Mouse (Mus musculus) skeletal muscle tissue, adult 2 months (tissue): ENCODE measurements around the gene Unc45b.
A peak's percentile ranks its signal among the peaks of the same experiment; 100 is the strongest.

Source experiments
- DNase-seq: peaks from one replicate; pipeline ENCODE4 v3.0.0-alpha.2; 2012; ENCODE audit warnings: low read depth, low spot score

The Unc45b gene

DNA sequence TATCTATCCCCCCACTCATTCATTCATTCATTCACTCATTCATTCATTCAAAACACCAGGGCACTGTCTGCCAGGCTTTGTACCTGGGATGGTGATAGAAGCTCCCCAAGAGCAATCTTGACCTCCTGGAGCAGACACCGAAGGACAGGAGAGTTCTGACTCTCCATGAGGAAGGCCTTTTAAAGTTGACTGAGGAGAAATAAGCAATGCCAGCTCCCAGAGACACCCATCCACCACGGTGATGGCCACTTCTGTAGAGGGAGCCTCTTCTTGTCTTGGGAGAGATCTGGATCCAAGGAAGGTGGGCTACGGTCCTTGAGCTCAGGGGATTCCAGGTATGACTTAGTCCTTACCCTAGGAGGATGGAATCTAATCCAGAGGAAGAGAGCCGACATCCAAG, at the start of gene Unc45b:
Gene Unc45b (plus strand): TSS at position 301 of the 400 bp plus-strand sequence.
- no peak for DNase-seq

DNA sequence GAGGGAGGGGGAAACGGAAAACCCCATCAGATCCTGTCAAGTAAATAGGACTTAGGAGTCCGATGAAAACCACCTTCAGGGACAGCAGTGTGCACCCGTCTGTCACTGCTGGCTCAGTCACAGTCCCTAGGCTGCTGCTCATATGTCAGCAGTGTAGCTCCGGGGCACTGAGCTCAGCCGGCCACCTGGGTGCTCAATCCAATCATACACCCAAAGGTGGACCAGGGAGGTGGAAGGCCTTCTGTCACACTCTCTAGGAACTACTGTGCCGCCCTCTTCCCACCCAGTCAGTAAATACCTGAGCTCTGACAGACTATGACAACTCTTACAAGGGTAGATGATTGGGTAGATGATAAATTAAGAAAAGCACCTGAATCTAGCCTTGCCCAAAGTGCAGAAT, 49.6 kb upstream of the Unc45b start:
- DNase-seq: no peak

DNA sequence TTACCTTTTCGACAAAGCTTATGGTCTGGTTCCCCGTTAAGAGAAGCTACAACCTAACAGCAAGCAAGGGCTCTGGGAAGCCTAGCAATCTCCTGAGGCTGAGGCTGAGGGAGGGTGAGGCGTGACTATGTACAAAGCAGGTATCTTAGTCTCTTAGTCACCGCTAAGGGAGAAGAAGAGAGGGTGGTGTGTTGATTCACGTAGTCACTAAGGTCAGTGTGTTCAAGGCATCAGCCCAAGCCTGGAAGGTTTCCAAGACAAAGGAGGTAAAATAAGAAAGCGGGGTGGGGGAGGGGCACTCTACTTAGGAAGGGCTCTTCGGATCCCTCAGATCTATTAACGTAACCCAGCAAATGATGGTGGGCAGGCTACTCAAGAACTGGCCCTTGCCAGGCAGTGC, 48.8 kb upstream of the Unc45b start:
- DNase-seq: peak; percentile 42

DNA sequence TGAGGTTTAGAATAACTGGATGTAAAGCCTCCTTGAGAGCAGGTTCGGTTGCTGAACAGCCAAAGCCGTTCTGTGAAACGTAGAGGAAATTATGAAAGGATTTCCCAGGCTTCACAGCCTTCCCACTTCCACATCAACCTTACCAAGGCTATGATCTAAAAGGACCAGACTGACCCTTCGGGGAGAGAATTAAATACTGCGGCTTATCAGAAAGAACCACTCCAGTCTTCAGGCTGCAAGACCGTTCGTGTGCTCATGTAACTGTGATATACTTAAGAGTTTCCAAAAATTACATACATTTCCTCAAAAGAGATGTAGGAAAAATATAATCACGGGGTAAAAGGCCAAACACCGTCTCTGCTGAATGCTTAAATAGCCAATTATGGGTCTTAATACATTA, 47.7 kb upstream of the Unc45b start:
- no peak for DNase-seq

DNA sequence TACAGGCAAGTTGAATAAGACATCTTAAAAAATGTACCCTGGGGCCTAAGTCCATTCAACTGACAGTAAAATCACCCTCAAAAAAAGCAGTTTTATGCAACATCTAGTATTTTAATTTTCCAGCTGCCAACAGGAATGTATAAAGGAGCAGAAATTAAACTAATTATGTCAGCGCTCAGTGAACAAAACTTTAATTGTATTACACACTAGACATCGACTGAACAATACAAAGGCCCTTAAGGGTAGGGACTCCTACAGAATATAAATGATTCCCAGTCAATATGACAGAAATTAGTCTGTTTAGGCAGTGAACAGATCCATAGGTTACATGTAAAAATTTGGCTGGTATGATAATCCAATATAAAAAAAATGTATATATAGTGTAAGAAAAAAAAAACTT, 47.3 kb upstream of the Unc45b start:
- no peak for DNase-seq

DNA sequence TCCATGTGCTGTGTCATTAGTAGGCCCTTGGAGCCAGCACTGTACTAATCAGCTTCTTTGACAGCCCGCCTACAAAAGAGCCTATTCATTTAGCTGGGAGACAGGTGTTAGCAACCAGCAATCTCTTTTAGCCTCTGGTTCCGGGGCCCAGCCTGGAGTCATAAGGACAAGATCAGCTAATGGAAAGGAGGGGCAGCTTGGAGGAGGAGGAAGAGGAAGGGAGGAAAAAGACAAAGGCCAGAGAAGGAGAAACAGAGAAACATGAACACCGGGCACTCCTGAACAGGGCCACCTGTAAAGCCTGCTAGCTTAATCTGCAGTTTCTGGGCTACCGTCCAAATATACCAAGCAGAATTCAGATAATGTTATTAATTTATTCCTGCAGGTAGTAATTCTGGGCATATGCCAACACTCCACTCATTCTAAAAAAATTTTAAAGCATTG, 46.8 kb upstream of the Unc45b start:
- DNase-seq: no peak

DNA sequence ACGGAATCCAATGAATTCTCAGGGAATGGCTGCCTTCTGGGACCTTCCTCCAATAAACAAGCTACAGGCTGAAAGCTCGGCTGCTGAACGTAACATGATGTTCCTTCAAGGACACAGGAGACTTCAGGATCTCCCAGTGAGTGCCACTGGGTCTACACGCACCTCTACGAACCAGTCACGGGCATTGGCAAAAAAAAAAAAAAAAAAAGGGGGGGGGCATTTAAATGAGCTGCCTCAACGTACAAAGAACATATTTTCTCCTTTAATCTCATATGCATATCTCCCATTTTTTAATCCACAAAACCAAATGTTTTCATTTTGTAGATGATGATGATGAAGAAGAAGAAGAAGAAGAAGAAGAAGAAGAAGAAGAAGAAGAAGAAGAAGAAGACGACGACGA, 44.4 kb upstream of the Unc45b start:
- DNase-seq: no peak

DNA sequence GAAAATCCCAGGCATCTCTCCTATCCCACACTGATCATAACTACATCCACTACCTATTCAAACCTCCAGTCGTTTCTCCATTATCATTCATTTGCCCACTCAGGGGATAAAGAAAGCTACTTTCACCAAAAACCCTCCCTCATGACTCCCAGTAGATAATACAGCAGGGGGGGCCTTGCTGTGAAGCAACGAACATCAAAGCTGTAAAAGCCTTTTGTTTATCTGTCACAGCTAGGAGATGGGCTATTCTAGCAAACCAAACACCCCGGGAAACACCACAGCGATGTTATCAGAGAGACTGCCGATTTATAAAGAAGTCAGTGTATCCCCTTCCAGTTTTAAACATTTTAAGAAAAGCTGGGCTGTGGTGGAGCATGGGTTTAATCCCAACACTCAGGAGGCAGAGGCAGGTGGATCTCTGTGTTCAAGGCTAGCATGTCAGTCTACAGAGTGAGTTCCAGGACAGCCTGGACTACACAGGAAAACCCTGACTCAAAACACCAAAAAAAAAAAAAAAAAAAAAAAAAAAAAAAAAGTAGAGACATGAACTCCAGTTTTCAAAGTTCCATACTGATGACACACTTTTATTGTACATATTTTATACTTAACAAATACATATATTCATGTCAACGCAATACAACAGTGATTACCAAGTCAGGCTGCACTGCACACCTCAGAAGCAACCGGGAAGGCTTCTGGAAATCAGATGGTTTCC, 43.3 kb upstream of the Unc45b start:
- no peak for DNase-seq

DNA sequence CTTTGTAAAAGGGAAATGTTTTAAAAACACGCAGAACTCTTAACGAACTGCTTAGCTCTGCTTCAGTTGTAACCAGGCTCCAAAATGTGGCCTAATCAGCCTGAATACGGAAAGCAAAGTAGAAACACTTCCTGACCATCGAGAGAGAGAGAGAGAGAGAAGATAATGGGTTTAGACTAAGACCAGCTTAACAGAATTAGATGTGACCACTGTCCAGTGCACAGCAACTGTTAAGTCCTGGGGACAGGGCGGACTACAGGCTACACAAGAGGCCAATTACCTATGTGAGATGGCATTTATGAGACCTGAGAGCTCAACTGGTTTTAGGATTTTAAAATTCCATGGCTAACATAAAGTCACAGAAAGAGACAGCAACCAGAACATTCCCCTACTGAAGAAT, 42.4 kb upstream of the Unc45b start:
- DNase-seq: no peak

DNA sequence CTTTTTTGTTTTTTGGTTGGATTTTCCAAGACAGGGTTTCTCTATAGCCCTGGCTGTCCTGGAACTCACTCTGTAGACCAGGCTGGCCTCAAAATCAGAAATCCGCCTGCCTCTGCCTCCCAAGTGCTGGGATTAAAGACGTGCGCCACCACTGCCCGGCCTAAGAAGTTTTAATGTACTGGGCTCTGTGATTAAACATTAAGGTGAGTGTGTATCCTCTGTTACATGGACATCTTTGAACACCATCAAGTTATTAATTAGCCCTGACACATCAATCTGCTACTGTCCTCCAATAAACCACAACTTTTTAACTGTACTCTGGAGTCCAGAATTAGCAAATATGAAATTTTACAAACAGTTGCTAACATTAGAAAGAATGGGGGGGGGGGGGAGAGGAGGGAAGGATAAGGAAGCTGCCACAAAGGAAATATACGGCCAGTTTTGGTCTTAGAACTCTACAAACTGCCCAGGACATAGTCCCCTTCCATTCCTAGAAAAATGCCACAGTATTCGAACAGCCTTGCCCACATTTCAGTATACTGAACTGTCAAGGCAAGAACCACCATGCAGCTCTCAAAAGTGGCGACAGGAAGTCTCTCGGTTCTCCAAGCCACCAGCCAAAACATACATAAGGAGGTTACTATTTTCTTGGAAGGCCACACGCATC, 40.7 kb upstream of the Unc45b start:
- no peak for DNase-seq

DNA sequence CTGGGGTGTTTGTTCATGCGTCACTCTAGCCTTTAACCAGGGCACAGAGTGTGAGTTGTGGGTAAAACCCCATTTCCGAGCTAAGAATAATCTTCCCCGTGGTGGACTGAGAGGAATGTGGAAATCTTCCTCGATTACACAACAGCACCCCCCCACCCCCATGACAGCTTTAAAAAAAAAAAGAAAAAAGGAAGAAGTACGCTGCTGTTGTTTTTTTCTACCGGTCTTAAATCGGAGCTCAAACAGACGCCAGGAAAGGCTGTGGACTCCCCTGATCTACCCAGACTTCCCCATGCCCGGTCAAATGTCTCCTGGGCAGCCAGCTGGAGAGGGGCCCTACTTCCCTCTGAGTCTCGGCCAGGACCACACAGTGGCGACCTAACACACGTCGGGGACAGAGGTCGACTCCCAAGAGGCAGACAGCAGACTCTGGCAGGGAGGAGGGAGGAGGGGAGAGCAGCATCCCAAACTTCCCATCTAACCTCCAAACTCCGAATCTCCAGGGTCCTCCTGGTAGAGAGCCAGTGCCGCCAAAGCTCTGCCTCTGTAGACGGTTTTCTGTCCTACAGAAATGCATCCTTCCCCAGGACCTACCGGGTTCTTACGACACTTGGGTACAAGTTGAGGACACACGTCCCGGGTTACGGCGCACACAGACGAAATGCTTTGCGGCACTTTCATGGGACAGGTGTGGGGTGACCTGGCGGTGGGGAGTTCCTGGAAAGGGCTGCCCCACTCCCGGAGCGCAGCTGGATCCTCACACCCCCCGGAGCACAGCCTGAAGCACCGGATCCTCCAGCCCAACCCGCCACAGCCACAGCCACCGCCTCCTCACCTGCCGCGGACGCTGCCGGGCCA, 39.9 kb upstream of the Unc45b start:
- DNase-seq: peak; percentile 72

DNA sequence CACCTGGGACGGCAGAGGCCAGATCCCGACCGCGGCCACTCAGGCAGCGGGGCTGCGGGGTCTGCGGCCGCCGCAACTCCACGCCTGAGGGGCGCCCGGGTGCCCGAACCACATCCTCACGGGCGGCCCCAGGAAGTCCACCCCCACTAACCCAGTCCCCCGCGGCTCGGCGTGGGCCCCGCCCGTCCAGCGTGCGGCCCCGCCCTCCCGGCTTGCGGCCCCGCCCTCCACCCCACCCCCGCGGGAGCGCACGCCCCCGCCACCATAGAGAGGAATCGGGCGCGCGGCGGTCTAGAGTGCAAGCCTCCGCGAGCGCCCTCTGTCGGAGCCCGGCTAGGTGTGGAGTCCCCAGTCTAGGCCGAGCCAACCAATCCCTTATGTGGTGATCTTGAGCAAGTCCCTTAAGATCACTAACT, 39.3 kb upstream of the Unc45b start, which contains the start of gene Rffl:
Gene Rffl (minus strand): TSS at position 180 of the 416 bp plus-strand sequence.
- peak; percentile 86 for DNase-seq

DNA sequence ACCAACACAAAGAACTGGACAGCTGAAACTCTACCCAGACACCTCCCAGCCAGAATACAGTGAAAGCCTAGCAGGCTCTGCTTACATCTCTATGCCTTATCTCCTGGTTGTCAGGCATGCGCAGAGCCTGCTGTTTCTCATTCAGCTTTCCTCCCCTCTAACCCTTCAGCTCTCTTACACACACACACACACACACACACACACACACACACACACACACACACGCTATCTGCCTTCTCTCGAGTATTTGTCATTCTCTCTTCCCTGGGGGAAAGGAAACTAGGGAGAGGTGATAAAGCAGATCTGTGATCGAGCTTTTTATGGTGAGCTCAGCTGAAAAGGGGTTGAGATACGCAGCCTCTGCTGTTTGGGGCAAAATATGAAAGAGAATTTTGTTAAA, 35.4 kb upstream of the Unc45b start:
- no peak for DNase-seq

DNA sequence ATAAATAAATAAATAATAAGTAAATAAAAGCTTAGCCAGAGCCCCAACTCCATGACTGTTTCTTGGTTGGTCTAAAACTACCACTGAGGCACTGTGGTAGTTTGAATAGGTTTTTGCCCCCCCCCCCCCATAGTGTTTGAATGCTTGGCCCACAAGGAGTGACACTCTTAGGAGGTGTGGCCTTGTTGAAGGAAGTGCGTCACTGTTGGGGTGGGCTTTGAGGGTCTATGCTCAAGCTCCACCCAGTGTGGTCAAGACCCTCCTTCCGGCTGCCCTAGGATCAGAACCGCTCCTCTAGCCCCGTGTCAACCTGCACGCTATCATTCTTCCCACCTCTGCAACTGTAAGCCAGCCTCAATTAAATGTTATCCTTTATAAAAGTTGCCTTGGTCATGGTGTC, 34.7 kb upstream of the Unc45b start:
- DNase-seq: no peak

DNA sequence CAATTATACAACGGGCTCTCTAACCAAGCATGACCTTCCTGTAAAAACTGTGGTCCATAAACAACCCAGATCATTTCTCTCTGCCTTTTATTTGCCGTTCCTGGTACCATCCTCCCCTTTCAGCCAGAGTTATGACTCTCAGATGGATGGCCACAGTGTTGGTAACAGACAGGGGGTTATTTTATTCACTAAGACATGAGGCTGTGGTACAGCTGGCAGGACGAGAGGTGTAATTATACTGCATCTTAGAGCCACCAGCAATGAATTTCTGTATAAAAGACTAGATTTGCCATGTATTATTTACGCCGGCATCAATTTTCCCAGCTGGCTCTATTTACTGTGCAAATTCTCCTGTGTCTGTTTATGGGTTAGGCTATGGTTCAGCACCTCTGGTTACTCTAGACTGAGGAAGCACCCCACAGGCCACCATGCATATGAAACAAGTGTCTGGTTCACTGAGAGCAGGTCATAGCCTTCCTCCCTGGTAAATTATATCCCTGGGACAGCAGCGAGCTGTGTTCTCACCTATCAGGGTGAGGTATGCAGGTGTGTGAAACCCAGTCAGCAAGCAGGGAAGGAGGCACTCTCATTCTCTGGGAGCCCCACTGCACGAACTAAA, 32.5 kb upstream of the Unc45b start:
- DNase-seq: no peak

DNA sequence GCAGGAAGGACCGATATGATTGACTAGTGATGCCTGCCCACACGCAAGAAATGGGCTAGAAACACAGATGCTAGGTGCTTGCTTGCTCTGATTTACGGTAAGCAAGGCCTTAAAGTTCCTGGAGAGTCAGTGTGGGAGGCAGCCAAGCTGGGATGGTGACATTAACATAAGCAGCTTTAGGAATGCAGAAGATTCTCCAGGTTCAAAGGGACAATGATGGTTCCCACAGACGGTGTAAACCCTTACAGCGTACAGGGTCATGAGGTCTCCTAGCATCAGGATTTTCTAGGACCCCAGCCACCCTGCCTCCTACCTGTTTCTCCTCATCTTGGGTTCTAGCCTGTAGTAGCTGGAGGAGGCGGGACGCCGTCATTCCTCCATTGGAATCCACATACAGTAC, 27.2 kb upstream of the Unc45b start:
- DNase-seq: no peak

DNA sequence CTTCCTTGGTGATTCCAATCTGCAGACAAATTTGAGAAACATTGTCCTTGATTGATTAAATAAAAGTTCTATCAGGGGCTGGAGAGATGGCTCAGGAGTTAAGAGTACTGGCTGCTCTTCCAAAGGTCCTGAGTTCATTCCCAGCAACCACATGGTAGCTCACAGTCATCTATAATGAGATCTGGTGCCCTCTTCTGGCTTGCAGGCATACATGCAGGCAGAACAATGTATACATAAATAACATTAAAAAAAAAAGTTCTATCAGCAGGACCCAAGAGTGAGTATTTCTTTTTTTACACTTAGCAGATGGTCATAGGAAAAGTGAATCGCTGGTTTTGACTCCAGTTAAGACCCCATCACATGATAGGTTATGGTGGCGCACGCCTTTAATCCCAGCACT, 23.8 kb upstream of the Unc45b start:
- no peak for DNase-seq

DNA sequence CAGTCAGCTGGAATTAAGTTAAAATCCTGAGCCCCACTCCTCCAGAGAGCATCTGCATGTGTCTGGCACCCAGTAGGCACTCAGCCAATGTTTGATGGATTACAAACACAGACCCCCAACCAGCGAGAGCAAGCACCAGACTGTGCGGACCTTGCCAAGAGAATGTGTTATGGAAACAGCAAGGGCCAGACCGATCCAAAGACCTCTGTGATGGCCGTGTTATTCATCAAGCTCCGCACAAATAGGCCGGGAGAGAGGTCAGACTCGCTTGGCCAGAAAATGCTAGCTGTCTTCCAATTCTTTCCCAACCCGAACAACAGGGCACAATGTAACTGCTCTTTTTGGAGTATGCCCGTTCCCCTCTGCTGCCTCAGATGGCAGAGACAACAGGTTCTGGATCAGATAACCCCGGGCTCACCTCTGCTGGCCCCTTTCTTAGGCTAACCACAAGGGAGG, 21.8 kb upstream of the Unc45b start:
- no peak for DNase-seq

DNA sequence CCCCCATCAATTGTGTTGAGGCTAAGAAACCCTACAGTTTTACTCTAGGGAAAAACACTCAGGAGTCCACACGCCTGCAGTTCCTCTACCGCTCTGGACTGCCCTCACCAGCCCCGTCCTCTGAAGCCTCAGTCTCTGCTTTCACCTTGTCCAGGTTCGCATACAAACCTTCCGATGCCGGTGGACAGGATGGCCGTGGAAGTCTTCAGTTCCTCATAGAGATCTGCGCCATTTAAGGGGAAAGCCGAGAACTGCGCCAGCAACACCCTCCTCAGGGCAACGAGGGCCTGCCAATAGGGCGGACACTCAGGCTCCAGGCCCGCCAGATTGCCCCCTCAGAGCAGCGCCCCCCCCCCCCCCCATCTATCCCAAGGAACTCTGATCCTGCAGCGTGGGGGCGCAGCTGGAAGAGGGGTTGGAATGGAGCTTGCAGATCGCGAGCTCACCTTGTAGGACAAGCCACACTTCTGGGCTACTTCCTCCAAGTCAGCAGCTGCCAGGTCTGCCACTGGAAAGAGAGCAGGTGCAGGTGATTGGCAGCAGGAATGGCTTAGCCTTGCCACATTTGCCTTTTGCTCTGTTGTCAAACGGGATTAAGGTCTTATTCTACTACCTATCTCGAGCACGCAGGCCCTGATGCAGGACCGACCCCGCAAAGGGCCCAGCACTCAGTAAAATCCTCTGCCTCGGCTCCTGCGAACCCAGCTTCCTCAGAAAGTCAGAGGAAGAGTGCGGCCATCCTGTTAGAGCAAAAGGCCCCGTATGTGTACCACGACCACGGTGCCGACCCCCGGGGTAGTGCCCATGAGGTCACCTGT, 20.6 kb upstream of the Unc45b start:
- DNase-seq: no peak

DNA sequence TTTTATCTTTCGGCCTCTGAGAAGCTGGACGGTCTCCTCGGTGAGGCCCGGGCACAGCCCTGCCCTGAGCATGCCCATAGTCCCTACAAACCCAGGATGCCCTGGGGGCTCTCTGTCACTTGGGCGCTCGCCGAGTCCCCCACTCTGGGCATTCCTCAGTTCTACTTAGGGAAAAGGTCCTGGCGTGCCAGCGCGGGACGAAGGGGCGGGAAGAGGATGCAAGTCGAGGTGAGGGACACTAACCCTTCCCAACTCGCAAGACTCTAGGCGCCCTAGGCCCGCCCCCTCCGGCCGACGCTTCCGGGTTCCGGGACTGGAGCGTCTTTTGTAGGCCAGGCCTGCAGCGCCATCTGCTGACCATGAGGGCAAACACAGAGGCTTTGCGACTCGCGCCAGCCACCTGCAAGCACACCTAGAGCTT, 20.0 kb upstream of the Unc45b start, which contains the start of gene Rad51d:
Gene Rad51d (minus strand): TSS at position 273 of the 421 bp plus-strand sequence.
- peak; percentile 88 for DNase-seq

DNA sequence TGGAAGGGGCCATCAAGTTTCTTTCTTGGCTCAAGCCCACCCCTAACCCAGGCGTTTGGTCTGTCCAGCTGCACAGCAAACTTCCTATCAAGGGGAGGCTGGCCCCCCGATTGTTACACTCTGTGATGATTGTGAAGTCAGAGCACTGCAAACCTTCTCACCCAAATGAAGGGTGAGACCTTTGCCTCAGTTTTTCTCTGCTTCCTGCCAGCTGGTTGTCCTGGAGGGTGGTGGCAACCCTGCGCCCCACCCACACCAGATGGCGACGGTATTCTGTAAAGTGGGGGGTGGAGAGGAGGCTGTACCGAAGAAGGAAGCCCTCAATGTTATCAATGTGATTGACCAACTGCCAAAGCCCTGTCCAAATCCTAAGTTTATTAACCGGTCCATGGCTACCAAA, 18.4 kb upstream of the Unc45b start, which contains the start of gene Fndc8:
Gene Fndc8 (plus strand): TSS at position 189 of the 400 bp plus-strand sequence.
- no peak for DNase-seq
